Mouse (Mus musculus) ES-Bruce4 (cell line): ENCODE data around the gene Zfp362.

Experiments used
- CTCF ChIP-seq: IDR thresholded peaks from one replicate; pipeline ENCODE4 v1.8.1; 2011; ENCODE audit warnings: low read depth, low read length
- POLR2A ChIP-seq: IDR thresholded peaks from one replicate; pipeline ENCODE4 v1.8.1; 2011; ENCODE audit warnings: low read length; ENCODE audit not compliant: insufficient read depth

GRCm38 (mm10) chr4:128755900-128756299 lies 49.9 kb downstream of the Zfp362 start:
- TF ChIP-seq CTCF = no peak
- no peak for TF ChIP-seq POLR2A
